Mouse (Mus musculus) adrenal gland (tissue): ENCODE measurements around the gene Tfec.

Experiments used
- intact Hi-C: fragments of 180-260 bp; cut with DNase I; formaldehyde crosslinking; loops from one replicate; pipeline ENCODE4 v1.15.1; 2025

The Tfec gene

DNA sequence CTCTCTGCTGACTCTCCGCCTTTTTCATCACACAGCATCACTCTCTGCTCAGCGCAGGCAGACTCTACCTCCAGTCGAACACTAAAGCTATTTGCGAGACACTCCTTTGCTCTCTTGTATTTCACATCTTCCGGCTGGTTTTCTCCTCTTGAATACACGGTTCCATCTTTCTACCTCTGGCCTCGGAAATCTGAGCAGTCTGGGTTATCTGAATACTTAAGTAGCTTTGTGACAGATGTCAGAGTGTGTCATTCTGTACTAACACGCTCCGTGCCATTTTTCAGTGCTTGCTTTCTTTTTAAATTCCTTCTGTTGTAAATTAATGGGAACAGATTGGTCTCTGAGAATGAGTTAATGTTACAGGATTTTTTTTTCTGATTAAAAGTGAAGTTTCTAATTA is 101.3 kb downstream of the Tfec start:
- intact Hi-C loops, result no loop called here

DNA sequence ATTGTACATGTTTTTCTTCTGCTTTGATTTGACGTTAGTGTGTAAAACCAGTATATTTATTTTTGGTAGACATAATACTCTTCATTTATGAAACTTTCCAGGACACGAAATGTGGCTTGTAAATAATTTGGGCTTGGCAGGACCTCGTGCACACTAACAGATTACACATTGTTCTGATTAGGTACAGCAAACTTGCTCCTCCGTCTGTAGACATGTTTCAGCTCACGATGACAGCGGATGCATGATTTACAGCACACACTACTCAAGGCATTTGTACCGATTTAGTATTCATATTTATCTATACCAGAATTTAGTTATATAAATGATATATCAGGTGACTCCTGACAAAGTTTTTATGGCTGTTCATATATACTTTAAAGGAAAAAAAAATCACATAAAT is 104.2 kb downstream of the Tfec start:
- intact Hi-C loops, result no loop called here

DNA sequence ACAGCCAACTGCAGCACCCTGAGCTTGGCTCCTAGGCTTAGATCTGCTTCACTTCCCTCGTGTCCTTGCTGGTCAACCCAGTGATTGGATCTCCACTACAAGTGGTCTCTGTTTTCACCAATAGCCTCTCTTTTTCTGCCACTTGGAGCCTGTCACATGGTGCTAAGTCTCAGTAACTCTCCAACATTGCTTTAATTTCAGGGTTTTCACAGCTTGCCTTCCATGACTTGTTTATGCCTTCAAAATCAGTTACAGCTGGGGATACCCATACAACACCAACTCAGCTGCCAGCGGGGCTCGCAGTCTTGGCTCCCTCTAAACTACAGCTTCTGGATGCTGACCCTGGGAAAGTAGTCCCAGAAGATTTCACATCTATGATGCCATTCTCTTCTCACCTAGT is 113.1 kb downstream of the Tfec start:
- intact Hi-C loops, result no loop called here
